Mouse (Mus musculus): ENCODE measurements around the gene Decr2. TPM values are rescaled to one million over a fixed set of nuclear protein-coding genes. Genes with fewer than 3 reads are reported as not detected.
A peak's percentile ranks its signal among the peaks of the same experiment; 100 is the strongest.
"Not testable (repeated sequence)": the region's sequence is repeated elsewhere in the genome, so short reads cannot be mapped to it uniquely, and the experiment has no call there.

Gene Decr2
- total RNA-seq, 1 experiment, result 12.6 TPM

DNA sequence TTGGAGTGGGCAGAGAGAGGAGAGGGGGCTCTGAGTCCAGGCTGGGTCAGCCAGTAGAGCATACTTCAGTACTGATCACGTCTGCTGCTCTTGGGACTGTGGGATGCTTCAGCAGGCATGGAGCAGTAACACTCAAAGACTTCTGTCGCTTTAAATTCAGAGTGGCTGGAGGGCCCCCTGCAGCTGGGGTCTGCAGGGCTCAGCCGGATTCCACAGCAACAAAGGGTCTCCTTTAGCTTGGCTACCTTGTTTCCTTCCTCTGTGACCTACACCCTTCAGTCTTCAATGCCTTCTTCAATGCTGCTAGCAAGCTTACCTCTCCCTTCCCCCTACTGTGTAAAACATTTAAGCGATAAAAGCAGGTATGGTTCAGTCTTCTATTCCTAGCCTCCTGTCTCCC lies 20.9 kb upstream of the Decr2 start:
- no peak overlapping the region; the same call in 1 of the 2 replicates for H3K9ac ChIP-seq (ENCODE audit: insufficient read depth, low read depth, low read length, poor library complexity, severe bottlenecking)
- DNase-seq (ENCODE audit: low read depth, low spot score), result no peak
- H3K9me3 ChIP-seq (ENCODE audit: control insufficient read depth, insufficient read depth, low read depth, low read length), result no peaks in the 10 kb centered on the region
- 0 out of 4 replicates have a peak overlapping the region, but pooled peaks of 1 of the 2 experiments have one; percentile 1 for H3K4me3 ChIP-seq (ENCODE audit: insufficient read depth in 1 of 2, low read depth in 1 of 2, low read length in 2 of 2, poor library complexity in 1 of 2, severe bottlenecking in 1 of 2)
- H3K36me3 ChIP-seq (ENCODE audit: control insufficient read depth, insufficient read depth, low read length, poor library complexity, severe bottlenecking), result no peaks in the 10 kb centered on the region
- TF ChIP-seq ZNF384 (IDR thresholded peaks at IDR 0.05; ENCODE audit: low read depth, low read length) (no peak), HCFC1 (IDR thresholded peaks at IDR 0.05; ENCODE audit: borderline replicate concordance, insufficient read depth, low read length) (no peak), ZC3H11A (IDR thresholded peaks at IDR 0.05; ENCODE audit: borderline replicate concordance, low read depth, low read length) (no peak), CHD2 (IDR thresholded peaks at IDR 0.05; ENCODE audit: low read depth, low read length) (no peak), MAFK (IDR thresholded peaks at IDR 0.05; ENCODE audit: insufficient read depth, low read depth, low read length) (no peak)
- peak overlapping the region; percentile 94 for H3K27ac ChIP-seq (ENCODE audit: insufficient read depth, low read depth, low read length, poor library complexity, severe bottlenecking)
- in situ Hi-C loops (cut with MboI; ENCODE audit: low sequenced_read_pairs in 2 of 2, unreplicated experiment in 2 of 2), result no loop called here
- H3K4me1 ChIP-seq (ENCODE audit: control insufficient read depth in 2 of 2, insufficient read depth in 2 of 2, low read length in 2 of 2, poor library complexity in 1 of 2), result peaks cover 7 to 17% of the 10 kb centered on the region in 2 experiments

DNA sequence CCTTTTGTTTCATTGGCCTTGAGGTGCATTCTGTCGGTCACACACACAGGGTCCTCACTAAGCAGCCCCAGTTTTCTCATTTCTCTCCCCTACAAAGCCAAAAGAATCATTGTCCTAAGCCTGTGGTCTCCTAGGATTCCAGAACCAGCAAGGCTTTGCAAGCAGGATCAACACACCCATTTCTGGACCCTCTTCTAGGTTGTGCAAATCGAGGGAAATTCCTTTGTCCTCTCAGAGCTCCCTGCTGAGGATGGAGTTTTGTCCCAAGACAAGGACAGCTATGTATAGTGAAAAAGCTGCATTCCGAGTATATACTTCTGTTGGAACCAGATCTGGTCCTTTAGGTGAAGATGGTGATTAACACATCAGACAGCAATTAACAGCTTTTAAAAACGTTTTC lies 20.0 kb upstream of the Decr2 start:
- Histone ChIP-seq H3K4me3 (ENCODE audit: insufficient read depth in 1 of 2, low read depth in 1 of 2, low read length in 2 of 2, poor library complexity in 1 of 2, severe bottlenecking in 1 of 2) (no peak overlapping the region), H3K9me3 (ENCODE audit: control insufficient read depth, insufficient read depth, low read depth, low read length) (no peaks in the 10 kb centered on the region), H3K9ac (ENCODE audit: insufficient read depth, low read depth, low read length, poor library complexity, severe bottlenecking) (no peak overlapping the region), H3K27ac (ENCODE audit: insufficient read depth, low read depth, low read length, poor library complexity, severe bottlenecking) (peak overlapping the region; percentile 94; the same call in 1 of the 2 replicates), H3K4me1 (ENCODE audit: control insufficient read depth in 2 of 2, insufficient read depth in 2 of 2, low read length in 2 of 2, poor library complexity in 1 of 2) (peaks cover 7 to 10% of the 10 kb centered on the region in 2 experiments), H3K36me3 (ENCODE audit: control insufficient read depth, insufficient read depth, low read length, poor library complexity, severe bottlenecking) (no peaks in the 10 kb centered on the region)
- DNase-seq (ENCODE audit: low read depth, low spot score), result no peak
- TF ChIP-seq ZNF384 (IDR thresholded peaks at IDR 0.05; ENCODE audit: low read depth, low read length) (no peak), MAFK (IDR thresholded peaks at IDR 0.05; ENCODE audit: insufficient read depth, low read depth, low read length) (no peak), HCFC1 (IDR thresholded peaks at IDR 0.05; ENCODE audit: borderline replicate concordance, insufficient read depth, low read length) (no peak), ZC3H11A (IDR thresholded peaks at IDR 0.05; ENCODE audit: borderline replicate concordance, low read depth, low read length) (no peak), CHD2 (IDR thresholded peaks at IDR 0.05; ENCODE audit: low read depth, low read length) (no peak)
- in situ Hi-C loops (cut with MboI; ENCODE audit: low sequenced_read_pairs in 2 of 2, unreplicated experiment in 2 of 2), result no loop called here

DNA sequence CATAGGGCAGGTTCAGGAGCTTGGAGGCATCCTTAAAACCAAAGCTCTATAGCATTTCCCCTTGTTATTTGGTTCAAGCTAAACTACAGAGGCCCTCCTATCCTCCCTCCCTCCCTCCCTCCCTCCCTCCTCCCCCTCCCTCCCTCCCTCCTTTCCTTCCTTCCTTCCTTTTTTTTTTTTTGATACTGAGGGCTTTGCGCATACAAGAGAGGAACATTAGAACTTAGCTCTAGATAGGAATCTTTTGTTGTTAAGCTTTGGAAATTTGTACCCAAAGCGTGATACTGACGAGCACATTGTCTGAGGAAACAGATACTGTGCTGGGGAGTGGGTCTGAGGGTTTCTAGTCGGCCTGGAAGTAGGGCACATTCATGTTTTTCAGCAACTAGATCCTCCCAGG lies 15.5 kb upstream of the Decr2 start:
- Histone ChIP-seq H3K9ac (ENCODE audit: insufficient read depth, low read depth, low read length, poor library complexity, severe bottlenecking) (no peak overlapping the region; the same call in 1 of the 2 replicates), H3K4me3 (ENCODE audit: insufficient read depth in 1 of 2, low read depth in 1 of 2, low read length in 2 of 2, poor library complexity in 1 of 2, severe bottlenecking in 1 of 2) (no peak overlapping the region), H3K9me3 (ENCODE audit: control insufficient read depth, insufficient read depth, low read depth, low read length) (no peaks in the 10 kb centered on the region), H3K27ac (ENCODE audit: insufficient read depth, low read depth, low read length, poor library complexity, severe bottlenecking) (no peak overlapping the region), H3K4me1 (ENCODE audit: control insufficient read depth in 2 of 2, insufficient read depth in 2 of 2, low read length in 2 of 2, poor library complexity in 1 of 2) (peaks cover 4 to 8% of the 10 kb centered on the region in 2 experiments; a peak in 3 of 4 replicates), H3K36me3 (ENCODE audit: control insufficient read depth, insufficient read depth, low read length, poor library complexity, severe bottlenecking) (no peaks in the 10 kb centered on the region)
- in situ Hi-C loops (cut with MboI; ENCODE audit: low sequenced_read_pairs in 2 of 2, unreplicated experiment in 2 of 2), result no loop called here
- TF ChIP-seq HCFC1 (IDR thresholded peaks at IDR 0.05; ENCODE audit: borderline replicate concordance, insufficient read depth, low read length) (no peak), CHD2 (IDR thresholded peaks at IDR 0.05; ENCODE audit: low read depth, low read length) (no peak)
- no peak for DNase-seq (ENCODE audit: low read depth, low spot score)

DNA sequence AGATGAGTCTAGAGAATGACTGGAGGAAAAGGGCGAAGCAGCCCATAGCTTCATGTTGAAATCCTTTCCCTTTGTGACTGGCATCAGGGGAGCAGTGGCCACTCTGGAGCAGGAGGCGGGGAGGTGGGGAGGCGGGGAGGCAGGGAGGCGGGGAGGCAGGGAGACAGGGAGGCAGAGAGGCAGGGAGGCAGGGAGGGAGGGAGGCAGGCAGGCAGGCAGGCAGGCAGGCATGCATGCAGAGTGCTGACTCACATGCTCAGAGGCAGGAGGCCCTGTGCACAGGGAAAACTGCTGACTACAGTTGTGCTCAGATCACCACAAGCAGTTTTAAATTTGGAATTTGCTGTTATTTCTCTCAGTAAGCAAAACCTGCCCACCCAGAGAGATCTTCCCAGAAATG lies 11.3 kb upstream of the Decr2 start:
- no peak overlapping the region; the same call in 1 of the 2 replicates for H3K27ac ChIP-seq (ENCODE audit: insufficient read depth, low read depth, low read length, poor library complexity, severe bottlenecking)
- in situ Hi-C loops (cut with MboI; ENCODE audit: low sequenced_read_pairs in 2 of 2, unreplicated experiment in 2 of 2), result no loop called here
- TF ChIP-seq MAFK (IDR thresholded peaks at IDR 0.05; ENCODE audit: insufficient read depth, low read depth, low read length) (peak; percentile 72; the same call in 1 of the 2 replicates), ZC3H11A (IDR thresholded peaks at IDR 0.05; ENCODE audit: borderline replicate concordance, low read depth, low read length) (no peak)
- no peak overlapping the region for H3K4me3 ChIP-seq (ENCODE audit: insufficient read depth in 1 of 2, low read depth in 1 of 2, low read length in 2 of 2, poor library complexity in 1 of 2, severe bottlenecking in 1 of 2)
- DNase-seq (ENCODE audit: low read depth, low spot score), result no peak
- H3K9ac ChIP-seq (ENCODE audit: insufficient read depth, low read depth, low read length, poor library complexity, severe bottlenecking), result no peak overlapping the region; the same call in 1 of the 2 replicates
- peaks cover 0 to 2% of the 10 kb centered on the region in 2 experiments; a peak in 1 of 4 replicates for H3K4me1 ChIP-seq (ENCODE audit: control insufficient read depth in 2 of 2, insufficient read depth in 2 of 2, low read length in 2 of 2, poor library complexity in 1 of 2)
- H3K36me3 ChIP-seq (ENCODE audit: control insufficient read depth, insufficient read depth, low read length, poor library complexity, severe bottlenecking), result no peaks in the 10 kb centered on the region
- H3K9me3 ChIP-seq (ENCODE audit: control insufficient read depth, insufficient read depth, low read depth, low read length), result no peaks in the 10 kb centered on the region

DNA sequence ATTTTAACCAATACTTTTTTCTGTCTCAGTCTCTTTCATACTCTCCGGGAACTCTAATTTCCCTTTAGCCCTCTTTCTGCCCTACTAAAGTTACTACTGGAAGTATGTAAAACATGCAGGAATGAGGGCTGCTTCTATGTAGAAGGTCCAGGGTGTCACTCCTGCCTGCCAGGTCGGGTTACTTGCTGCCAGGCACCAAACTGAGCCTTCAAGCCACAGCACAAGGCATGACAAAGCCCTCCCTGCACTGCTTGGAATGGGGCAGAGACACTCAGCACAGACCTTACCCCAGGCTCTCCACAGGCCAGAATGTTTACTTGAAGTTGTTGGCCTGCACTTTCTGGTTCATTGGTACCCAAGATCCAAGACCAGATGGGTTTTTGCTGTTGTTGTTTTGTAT lies 10.0 kb upstream of the Decr2 start:
- Histone ChIP-seq H3K27ac (ENCODE audit: insufficient read depth, low read depth, low read length, poor library complexity, severe bottlenecking) (no peak overlapping the region), H3K36me3 (ENCODE audit: control insufficient read depth, insufficient read depth, low read length, poor library complexity, severe bottlenecking) (no peaks in the 10 kb centered on the region), H3K4me3 (ENCODE audit: insufficient read depth in 1 of 2, low read depth in 1 of 2, low read length in 2 of 2, poor library complexity in 1 of 2, severe bottlenecking in 1 of 2) (no peak overlapping the region), H3K4me1 (ENCODE audit: control insufficient read depth in 2 of 2, insufficient read depth in 2 of 2, low read length in 2 of 2, poor library complexity in 1 of 2) (no peaks in the 10 kb centered on the region; a peak in 1 of 4 replicates), H3K9ac (ENCODE audit: insufficient read depth, low read depth, low read length, poor library complexity, severe bottlenecking) (no peak overlapping the region), H3K9me3 (ENCODE audit: control insufficient read depth, insufficient read depth, low read depth, low read length) (no peaks in the 10 kb centered on the region)
- in situ Hi-C loops (cut with MboI; ENCODE audit: low sequenced_read_pairs in 2 of 2, unreplicated experiment in 2 of 2), result no loop called here
- DNase-seq (ENCODE audit: low read depth, low spot score), result no peak
- TF ChIP-seq CHD2 (IDR thresholded peaks at IDR 0.05; ENCODE audit: low read depth, low read length) (no peak), ZC3H11A (IDR thresholded peaks at IDR 0.05; ENCODE audit: borderline replicate concordance, low read depth, low read length) (no peak), HCFC1 (IDR thresholded peaks at IDR 0.05; ENCODE audit: borderline replicate concordance, insufficient read depth, low read length) (no peak), MAFK (IDR thresholded peaks at IDR 0.05; ENCODE audit: insufficient read depth, low read depth, low read length) (no peak), ZNF384 (IDR thresholded peaks at IDR 0.05; ENCODE audit: low read depth, low read length) (no peak)

DNA sequence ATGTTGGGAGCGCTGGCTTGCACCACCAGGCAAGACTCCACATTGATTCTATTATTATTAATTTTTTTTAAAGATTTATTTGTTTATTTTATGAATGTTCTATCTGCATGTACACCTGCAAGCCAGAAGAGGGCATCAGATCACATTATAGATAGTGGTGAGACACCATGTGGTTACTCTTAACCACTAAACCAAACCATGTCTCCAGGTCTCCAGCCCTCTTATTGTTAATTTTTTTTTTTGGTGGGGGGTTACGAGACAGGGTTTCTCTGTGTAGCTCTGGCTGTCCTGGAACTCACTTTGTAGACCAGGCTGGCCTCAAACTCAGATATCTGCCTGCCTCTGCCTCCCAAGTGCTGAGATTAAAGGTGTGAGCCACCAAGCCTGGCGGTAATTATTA lies 9.2 kb upstream of the Decr2 start:
- DNase-seq (ENCODE audit: low read depth, low spot score); H3K9ac ChIP-seq (ENCODE audit: insufficient read depth, low read depth, low read length, poor library complexity, severe bottlenecking); H3K4me3 ChIP-seq (ENCODE audit: insufficient read depth in 1 of 2, low read depth in 1 of 2, low read length in 2 of 2, poor library complexity in 1 of 2, severe bottlenecking in 1 of 2); in situ Hi-C loops (cut with MboI; ENCODE audit: low sequenced_read_pairs in 2 of 2, unreplicated experiment in 2 of 2); H3K4me1 ChIP-seq (ENCODE audit: control insufficient read depth in 2 of 2, insufficient read depth in 2 of 2, low read length in 2 of 2, poor library complexity in 1 of 2); H3K27ac ChIP-seq (ENCODE audit: insufficient read depth, low read depth, low read length, poor library complexity, severe bottlenecking); H3K9me3 ChIP-seq (ENCODE audit: control insufficient read depth, insufficient read depth, low read depth, low read length); H3K36me3 ChIP-seq (ENCODE audit: control insufficient read depth, insufficient read depth, low read length, poor library complexity, severe bottlenecking): not testable (repeated sequence)

Measured in ES-E14 (cell line).